Mouse (Mus musculus) CH12.LX (cell line): ENCODE results near the gene Ctsll3. TPM values are rescaled to one million over a fixed set of nuclear protein-coding genes. Genes with fewer than 3 reads are reported as not detected.

ENCODE experiments used
- DNase-seq: peaks from one replicate; pipeline ENCODE4 v3.0.0-alpha.2; 2013; ENCODE audit errors: extremely low read depth
- H3K27ac ChIP-seq: 2 replicates; pipeline ENCODE4 v1.5.1; 2012; ENCODE audit warnings: low read depth, mild to moderate bottlenecking, control low read depth, moderate library complexity; ENCODE audit not compliant: insufficient read depth
- H3K27me3 ChIP-seq: replicated peaks from 2 replicates; pipeline ENCODE3; 2012; ENCODE audit warnings: inconsistent platforms
- H3K36me3 ChIP-seq, 2 experiments: replicated peaks in 1 of 2; 2 replicates each; pipeline versions ENCODE3 to v1.6.1; 2012; ENCODE audit warnings: inconsistent platforms in 1 of 2, low read length in 1 of 2, mild to moderate bottlenecking in 1 of 2, mixed read lengths in 1 of 2, moderate library complexity in 1 of 2; ENCODE audit not compliant: control insufficient read depth in 1 of 2, insufficient read depth in 1 of 2
- H3K4me1 ChIP-seq, 2 experiments: 2 replicates each; pipeline ENCODE4 v1.6.1; 2012; ENCODE audit warnings: inconsistent platforms in 1 of 2, moderate library complexity in 1 of 2; ENCODE audit not compliant: insufficient read depth in 2 of 2, control insufficient read depth in 1 of 2
- H3K4me2 ChIP-seq: 2 replicates; pipeline ENCODE4 v1.6.1; 2012; ENCODE audit warnings: low read depth, mild to moderate bottlenecking, control low read depth; ENCODE audit not compliant: poor library complexity, insufficient read depth, severe bottlenecking
- H3K4me3 ChIP-seq, 3 experiments: fragments of 150-350 bp in 1 of 3; sonication (generic) in 1 of 3; replicated peaks in 1 of 3; 2 replicates each; pipeline versions ENCODE3 to v1.5.1; 2011 to 2012; ENCODE audit warnings: low read depth in 2 of 3, low read length in 2 of 3, mild to moderate bottlenecking in 2 of 3, moderate library complexity in 2 of 3, control low read depth in 1 of 3, improper control_type of control experiment in 1 of 3, inconsistent platforms in 1 of 3, mixed read lengths in 1 of 3; ENCODE audit not compliant: poor library complexity in 1 of 3
- H3K79me2 ChIP-seq: replicated peaks from 2 replicates; pipeline ENCODE4 v1.6.1; 2012; ENCODE audit warnings: mild to moderate bottlenecking, moderate library complexity; ENCODE audit not compliant: control insufficient read depth, poor library complexity, insufficient read depth, severe bottlenecking; ENCODE audit errors: extremely low read depth
- H3K9ac ChIP-seq: 2 replicates; pipeline ENCODE4 v1.6.1; 2012; ENCODE audit warnings: low read depth, mild to moderate bottlenecking, control low read depth, moderate library complexity; ENCODE audit not compliant: insufficient read depth
- H3K9me3 ChIP-seq: replicated peaks from 2 replicates; pipeline ENCODE3; 2012; ENCODE audit warnings: low read length, inconsistent platforms, mixed read lengths
- BHLHE40 ChIP-seq: IDR thresholded peaks from 2 replicates; pipeline ENCODE4 v1.6.1; 2011; ENCODE audit warnings: mild to moderate bottlenecking, low read depth, low read length, improper control_type of control experiment
- CHD1 ChIP-seq: IDR thresholded peaks from 2 replicates; pipeline ENCODE4 v1.6.1; 2012; ENCODE audit warnings: low read depth, low read length, improper control_type of control experiment, inconsistent platforms
- CHD2 ChIP-seq: IDR thresholded peaks from 2 replicates; pipeline ENCODE4 v1.6.1; 2011; ENCODE audit warnings: low read length, improper control_type of control experiment
- E2F4 ChIP-seq: IDR thresholded peaks from 2 replicates; pipeline ENCODE4 v1.6.1; 2011; ENCODE audit warnings: low read depth, low read length, improper control_type of control experiment; ENCODE audit not compliant: insufficient replicate concordance
- ELF1 ChIP-seq: IDR thresholded peaks from 2 replicates; pipeline ENCODE4 v1.6.1; 2014; ENCODE audit warnings: low read depth, mild to moderate bottlenecking, inconsistent platforms, low read length, improper control_type of control experiment
- ETS1 ChIP-seq: conservative IDR thresholded peaks from 2 replicates; pipeline ENCODE4 v1.6.1; 2012; ENCODE audit warnings: low read depth, mild to moderate bottlenecking, inconsistent platforms, low read length, improper control_type of control experiment, moderate library complexity
- GABPA ChIP-seq: IDR thresholded peaks from 2 replicates; pipeline ENCODE4 v1.6.1; 2012; ENCODE audit warnings: low read depth, low read length, improper control_type of control experiment, inconsistent platforms; ENCODE audit not compliant: insufficient replicate concordance
- IRF4 ChIP-seq: IDR thresholded peaks from 2 replicates; pipeline ENCODE4 v1.6.1; 2014; ENCODE audit warnings: low read depth, mild to moderate bottlenecking, inconsistent platforms, low read length, improper control_type of control experiment
- KAT2A ChIP-seq: IDR thresholded peaks from 2 replicates; pipeline ENCODE4 v1.6.1; 2012; ENCODE audit warnings: low read length, improper control_type of control experiment, inconsistent platforms; ENCODE audit not compliant: insufficient replicate concordance
- MAFK ChIP-seq: IDR thresholded peaks from 2 replicates; pipeline ENCODE4 v1.6.1; 2011; ENCODE audit warnings: low read length, improper control_type of control experiment; ENCODE audit not compliant: insufficient replicate concordance
- MAX ChIP-seq: IDR thresholded peaks from 2 replicates; pipeline ENCODE4 v1.6.1; 2011; ENCODE audit warnings: low read length, improper control_type of control experiment
- MEF2A ChIP-seq: IDR thresholded peaks from 2 replicates; pipeline ENCODE4 v1.6.1; 2014; ENCODE audit warnings: low read depth, mild to moderate bottlenecking, inconsistent platforms, low read length, improper control_type of control experiment, borderline replicate concordance
- MXI1 ChIP-seq: IDR thresholded peaks from 2 replicates; pipeline ENCODE4 v1.6.1; 2011; ENCODE audit warnings: mild to moderate bottlenecking, low read depth, low read length, improper control_type of control experiment
- MYC ChIP-seq: IDR thresholded peaks from 2 replicates; pipeline ENCODE4 v1.6.1; 2011; ENCODE audit warnings: low read depth, mild to moderate bottlenecking, improper control_type of control experiment, low read length
- NELFE ChIP-seq: IDR thresholded peaks from 2 replicates; pipeline ENCODE4 v1.6.1; 2011; ENCODE audit warnings: low read depth, low read length, improper control_type of control experiment
- NRF1 ChIP-seq: IDR thresholded peaks from 2 replicates; pipeline ENCODE4 v1.6.1; 2014; ENCODE audit warnings: low read depth, mild to moderate bottlenecking, inconsistent platforms, low read length, improper control_type of control experiment, moderate library complexity
- POLR2AphosphoS2 ChIP-seq: IDR thresholded peaks from 2 replicates; pipeline ENCODE4 v1.6.1; 2011; ENCODE audit warnings: low read depth, low read length, improper control_type of control experiment
- RAD21 ChIP-seq: IDR thresholded peaks from 2 replicates; pipeline ENCODE4 v1.6.1; 2011; ENCODE audit warnings: low read depth, mild to moderate bottlenecking, low read length, improper control_type of control experiment, moderate library complexity
- RCOR1 ChIP-seq: conservative IDR thresholded peaks from 2 replicates; pipeline ENCODE4 v1.6.1; 2012; ENCODE audit warnings: low read depth, mild to moderate bottlenecking, inconsistent platforms, low read length, improper control_type of control experiment
- SMC3 ChIP-seq: IDR thresholded peaks from 2 replicates; pipeline ENCODE4 v1.6.1; 2011; ENCODE audit warnings: low read depth, low read length, improper control_type of control experiment
- TCF12 ChIP-seq: IDR thresholded peaks from 2 replicates; pipeline ENCODE4 v1.6.1; 2014; ENCODE audit warnings: low read depth, mild to moderate bottlenecking, inconsistent platforms, low read length, improper control_type of control experiment
- USF2 ChIP-seq: conservative IDR thresholded peaks from 2 replicates; pipeline ENCODE4 v1.6.1; 2011; ENCODE audit warnings: low read depth, low read length, improper control_type of control experiment
- ZMIZ1 ChIP-seq: IDR thresholded peaks from 2 replicates; pipeline ENCODE4 v1.6.1; 2012; ENCODE audit warnings: low read depth, mild to moderate bottlenecking, inconsistent platforms, low read length, improper control_type of control experiment
- ZNF384 ChIP-seq: IDR thresholded peaks from 2 replicates; pipeline ENCODE4 v1.6.1; 2012; ENCODE audit warnings: low read depth, low read length, improper control_type of control experiment, inconsistent platforms
- dilution Hi-C: fragments of 300-500 bp; cut with MboI; formaldehyde crosslinking; loops from 2 replicates; pipeline ENCODE4 v1.14.3; 2020; ENCODE audit warnings: low sequenced_read_pairs; ENCODE audit not compliant: extremely low pct_unique_long_range_greater_than_20kb, extremely low pct_ligation_motif_present
- in situ Hi-C: fragments of 300-500 bp; cut with MboI; formaldehyde crosslinking; loops from 3 replicates; pipeline ENCODE4 v1.14.3; 2019; ENCODE audit warnings: low sequenced_read_pairs, low pct_ligation_motif_present, low pct_unique_long_range_greater_than_20kb, mixed read lengths
- polyA plus RNA-seq: library from polyadenylated mRNA; unstranded; fragments of >175 nt; gene quantifications from 2 replicates; pipeline ENCODE4 v1.2.1, GENCODE M21; 2012; ENCODE audit warnings: low read depth; ENCODE audit not compliant: insufficient read length
- total RNA-seq, 2 experiments: library from RNA; depleted of rRNA; stranded (reverse); fragments of 300-350 nt in 1 of 2; fragments of >200 nt in 1 of 2; gene quantifications; 2 replicates each; pipeline ENCODE4 v1.2.3; 2012 to 2014

Gene Ctsll3
- total and polyA plus RNA-seq, 3 experiments, result not detected

GRCm38 (mm10) chr13:60812768-60813167 lies 10.1 kb upstream of the Ctsll3 start:
- Histone ChIP-seq H3K4me3 (no peak overlapping the region), H3K9ac (no peak overlapping the region), H3K27ac (no peak overlapping the region), H3K79me2 (no peaks in the 10 kb centered on the region), H3K27me3 (no peaks in the 10 kb centered on the region), H3K4me1 (no peaks in the 10 kb centered on the region), H3K9me3 (peaks cover 59% of the 10 kb centered on the region), H3K36me3 (no peaks in the 10 kb centered on the region), H3K4me2 (no peak overlapping the region)
- DNase-seq, result no peak
- dilution Hi-C loops (no loop called here), in situ Hi-C loops (no loop called here)
- TF ChIP-seq TCF12 (no peak), NELFE (no peak), CHD1 (no peak), BHLHE40 (no peak), MYC (no peak), RCOR1 (no peak), E2F4 (no peak), ZMIZ1 (no peak), NRF1 (no peak), SMC3 (no peak), GABPA (no peak)

GRCm38 (mm10) chr13:60809690-60810089 lies 7.0 kb upstream of the Ctsll3 start:
- dilution Hi-C loops, result no loop called here
- no peak for TF ChIP-seq TCF12
- no peak for TF ChIP-seq ZNF384
- TF ChIP-seq POLR2AphosphoS2, result no peak
- TF ChIP-seq CHD2, result no peak
- no peak for TF ChIP-seq USF2
- no peak for TF ChIP-seq RCOR1
- no peak for TF ChIP-seq BHLHE40
- Histone ChIP-seq H3K36me3 (no peaks in the 10 kb centered on the region), H3K9ac (no peak overlapping the region), H3K9me3 (peaks cover 61% of the 10 kb centered on the region), H3K4me3 (no peak overlapping the region), H3K4me2 (no peak overlapping the region), H3K4me1 (no peaks in the 10 kb centered on the region), H3K27ac (no peak overlapping the region), H3K79me2 (no peaks in the 10 kb centered on the region), H3K27me3 (no peaks in the 10 kb centered on the region)
- no peak for DNase-seq
- in situ Hi-C loops, result no loop called here

DNA sequence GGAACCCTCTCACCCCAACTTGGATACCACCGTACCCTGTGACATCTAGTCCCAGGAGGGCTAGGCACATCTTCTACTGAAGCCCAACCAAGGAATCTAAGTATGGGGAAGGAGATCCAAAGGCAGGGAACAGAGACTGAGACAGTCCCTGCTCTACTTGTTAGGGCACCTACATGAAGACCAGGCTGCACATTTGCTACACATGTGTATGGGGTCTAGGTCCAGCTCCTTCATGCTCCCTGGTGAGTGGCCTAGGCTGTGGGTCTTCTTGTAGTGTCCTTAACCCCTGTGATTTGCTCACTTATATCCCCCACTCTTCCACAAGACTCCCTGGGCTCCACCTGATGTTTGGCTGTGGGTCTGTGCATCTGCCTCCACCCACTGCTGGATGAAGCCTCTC lies 13.2 kb downstream of the Ctsll3 start:
- no peaks in the 10 kb centered on the region for H3K79me2 ChIP-seq
- no peaks in the 10 kb centered on the region for H3K4me1 ChIP-seq
- dilution Hi-C loops (no loop called here), in situ Hi-C loops (no loop called here)
- DNase-seq, result no peak
- H3K4me3 ChIP-seq, result no peak overlapping the region
- TF ChIP-seq TCF12, result no peak
- TF ChIP-seq MXI1, result no peak
- TF ChIP-seq SMC3, result no peak
- TF ChIP-seq MAFK, result no peak
- no peak for TF ChIP-seq MYC
- no peak for TF ChIP-seq MAX
- TF ChIP-seq RAD21, result no peak
- no peak for TF ChIP-seq ELF1
- no peak for TF ChIP-seq ETS1
- TF ChIP-seq KAT2A, result no peak
- TF ChIP-seq RCOR1, result no peak
- TF ChIP-seq CHD2, result no peak
- no peak for TF ChIP-seq BHLHE40
- TF ChIP-seq GABPA, result no peak
- no peak for TF ChIP-seq IRF4
- TF ChIP-seq MEF2A, result no peak
- H3K27me3 ChIP-seq, result no peaks in the 10 kb centered on the region
- no peak overlapping the region for H3K4me2 ChIP-seq
- H3K27ac ChIP-seq, result no peak overlapping the region
- no peak overlapping the region for H3K9ac ChIP-seq
- peaks cover 47% of the 10 kb centered on the region for H3K9me3 ChIP-seq
- H3K36me3 ChIP-seq, result no peaks in the 10 kb centered on the region
